Mouse (Mus musculus): ENCODE measurements around the gene Akap7.

DNA sequence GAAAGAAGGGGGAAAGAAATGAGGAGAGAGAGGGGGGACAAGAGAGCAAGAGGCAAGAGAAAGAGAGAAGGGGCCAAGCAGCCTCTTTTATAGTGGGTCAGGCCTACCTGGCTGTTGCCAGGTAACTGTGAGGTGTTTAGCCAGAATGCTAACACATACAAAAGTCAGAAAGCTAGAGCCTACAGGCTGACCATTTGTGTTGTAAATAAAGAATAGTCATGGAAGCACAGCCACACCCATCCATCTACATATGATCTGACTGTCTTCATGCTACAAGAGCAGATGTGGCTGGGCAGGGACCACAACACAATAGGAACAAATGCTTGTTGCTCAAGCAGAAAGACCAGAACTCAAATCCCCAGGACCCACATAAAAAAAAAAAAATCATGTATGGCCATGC lies 11.9 kb upstream of the Akap7 start:
- TF ChIP-seq POLR2A (IDR thresholded peaks at IDR 0.05; ENCODE audit: low read depth, low read length), result no peak
- TF ChIP-seq CTCF (IDR thresholded peaks at IDR 0.05; ENCODE audit: extremely low read depth, insufficient read length, insufficient replicate concordance, low read depth, low read length), result no peak
